Mouse (Mus musculus): ENCODE data around the gene D630003M21Rik. TPM values are rescaled to one million over a fixed set of nuclear protein-coding genes. Genes with fewer than 3 reads are reported as not detected.

The D630003M21Rik gene
- polyA plus RNA-seq, 1 experiment from 2014 or later: 2.4 TPM

- no peak overlapping the region for H3K9ac ChIP-seq (replicated peaks)
- H3K4me1 ChIP-seq (replicated peaks): peaks cover 9% of the 10 kb centered on the region
- ATAC-seq: no peak
- WGBS: 82% methylated on average over 5 of the region's 5 CpGs
- no peak overlapping the region for H3K4me3 ChIP-seq (replicated peaks)
- no peaks in the 10 kb centered on the region for H3K36me3 ChIP-seq
- 0 out of 2 replicates have a peak, but pooled peaks cover 3% of the 10 kb centered on the region for H3K27me3 ChIP-seq
- no peak overlapping the region for H3K27ac ChIP-seq
- no peak overlapping the region for H3K4me2 ChIP-seq (replicated peaks)
- no peaks in the 10 kb centered on the region for H3K9me3 ChIP-seq
Measured at GRCm38 (mm10) chr2:158253806-158254205, 24.8 kb upstream of the D630003M21Rik start.

GRCm38 (mm10) chr2:158250558-158250957 lies 21.5 kb upstream of the D630003M21Rik start:
- no peaks in the 10 kb centered on the region for H3K4me1 ChIP-seq (replicated peaks)
- H3K9me3 ChIP-seq: no peaks in the 10 kb centered on the region
- no peak for ATAC-seq
- no peaks in the 10 kb centered on the region for H3K27me3 ChIP-seq
- no peak overlapping the region for H3K27ac ChIP-seq
- H3K4me3 ChIP-seq (replicated peaks): no peak overlapping the region
- no peak overlapping the region for H3K4me2 ChIP-seq (replicated peaks)
- H3K9ac ChIP-seq (replicated peaks): no peak overlapping the region
- no peaks in the 10 kb centered on the region for H3K36me3 ChIP-seq
- 84% methylated on average over 4 of the region's 4 CpGs for WGBS

DNA sequence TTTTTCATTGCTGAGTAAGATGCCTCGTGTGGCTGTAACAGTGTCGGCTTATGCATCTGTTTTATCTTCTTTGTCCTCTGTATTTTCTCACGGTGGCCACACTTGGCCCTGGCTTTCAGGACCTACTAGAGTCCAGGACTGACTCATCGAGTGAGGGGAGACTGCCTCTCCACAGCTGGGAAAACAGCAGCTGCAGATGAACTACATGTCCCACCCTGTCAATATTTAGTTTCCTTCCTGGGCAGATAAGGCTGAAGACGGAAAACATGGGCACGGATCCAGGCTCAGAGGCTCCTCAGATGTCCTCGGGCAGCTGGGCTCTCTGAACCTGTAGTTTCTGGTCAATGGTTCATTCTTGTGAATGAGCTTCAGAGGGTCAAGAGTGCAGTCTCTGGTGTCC lies 19.3 kb upstream of the D630003M21Rik start:
- Histone ChIP-seq H3K27ac (no peak overlapping the region), H3K4me1 (replicated peaks) (no peaks in the 10 kb centered on the region), H3K36me3 (no peaks in the 10 kb centered on the region), H3K4me2 (replicated peaks) (no peak overlapping the region), H3K4me3 (replicated peaks) (no peak overlapping the region), H3K9ac (replicated peaks) (no peak overlapping the region), H3K27me3 (no peaks in the 10 kb centered on the region), H3K9me3 (no peaks in the 10 kb centered on the region)
- WGBS: 88% methylated on average over 7 of the region's 7 CpGs
- ATAC-seq: no peak

DNA sequence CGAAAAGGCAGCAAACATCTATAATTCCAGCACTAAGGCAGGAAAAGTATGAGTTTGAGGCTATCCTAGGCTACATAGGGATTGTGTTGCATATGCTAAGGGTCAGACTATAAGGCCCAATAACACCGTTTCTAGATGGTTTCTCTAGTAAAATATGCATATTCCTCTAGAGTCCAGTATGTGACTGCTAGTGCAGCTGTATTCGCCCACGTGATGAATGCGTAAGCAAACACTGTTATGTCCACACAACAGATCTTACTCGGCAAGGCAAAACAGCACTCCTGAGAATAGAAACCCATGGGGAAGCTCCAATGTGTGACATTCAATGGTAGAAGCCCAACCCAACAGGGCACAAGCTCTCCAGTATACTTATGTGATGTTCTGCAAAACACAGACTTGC lies 18.8 kb upstream of the D630003M21Rik start:
- Histone ChIP-seq H3K9ac (replicated peaks) (no peak overlapping the region), H3K36me3 (no peaks in the 10 kb centered on the region), H3K4me3 (replicated peaks) (no peak overlapping the region), H3K4me1 (replicated peaks) (no peaks in the 10 kb centered on the region), H3K9me3 (no peaks in the 10 kb centered on the region), H3K27me3 (no peaks in the 10 kb centered on the region), H3K4me2 (replicated peaks) (no peak overlapping the region), H3K27ac (no peak overlapping the region)
- 86% methylated on average over 6 of the region's 6 CpGs for WGBS
- ATAC-seq: no peak

DNA sequence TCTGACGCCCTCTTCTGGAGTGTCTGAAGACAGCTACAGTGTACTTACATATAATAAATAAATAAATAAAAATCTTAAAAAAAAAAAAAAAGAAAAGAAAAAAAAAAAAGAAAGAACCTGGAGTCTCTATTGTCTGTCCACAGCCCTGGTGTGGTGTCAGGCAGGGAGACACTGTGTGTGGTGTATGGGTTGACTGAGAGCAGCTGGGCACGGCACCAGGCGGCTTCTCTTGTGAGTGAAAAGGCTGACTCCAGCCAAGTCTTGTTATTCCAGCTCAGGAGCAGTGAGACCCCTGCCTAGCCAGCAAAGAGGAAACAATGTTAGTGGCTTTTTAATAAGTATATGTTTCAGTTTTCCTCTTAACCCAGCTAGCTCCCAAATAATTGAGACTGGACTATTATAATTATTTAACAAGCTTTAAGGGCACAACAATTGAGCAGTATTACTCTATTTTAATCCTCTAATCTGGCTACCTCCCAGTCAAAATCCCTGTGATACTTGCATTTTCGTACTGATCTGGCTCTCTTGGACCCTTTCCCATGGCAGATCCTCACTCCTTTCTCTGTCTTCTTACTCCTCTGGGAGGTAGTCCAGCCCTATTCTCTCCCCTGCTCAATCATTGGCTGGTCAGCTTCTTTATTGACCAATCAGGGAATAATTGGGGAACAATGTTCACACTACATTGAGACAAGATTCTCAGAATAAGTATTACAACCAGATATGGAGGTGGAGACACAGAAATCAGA lies 16.2 kb upstream of the D630003M21Rik start:
- Histone ChIP-seq H3K9ac (replicated peaks) (no peak overlapping the region), H3K4me2 (replicated peaks) (no peak overlapping the region), H3K27ac (no peak overlapping the region), H3K4me1 (replicated peaks) (no peaks in the 10 kb centered on the region), H3K36me3 (no peaks in the 10 kb centered on the region), H3K27me3 (no peaks in the 10 kb centered on the region), H3K4me3 (replicated peaks) (no peak overlapping the region), H3K9me3 (no peaks in the 10 kb centered on the region)
- no peak for ATAC-seq
- WGBS: 62% methylated on average over 4 of the region's 4 CpGs

- H3K4me1 ChIP-seq (replicated peaks): no peaks in the 10 kb centered on the region
- no peak overlapping the region for H3K9ac ChIP-seq (replicated peaks)
- H3K4me2 ChIP-seq (replicated peaks): no peak overlapping the region
- H3K27me3 ChIP-seq: no peaks in the 10 kb centered on the region
- no peak overlapping the region for H3K4me3 ChIP-seq (replicated peaks)
- no peaks in the 10 kb centered on the region for H3K9me3 ChIP-seq
- no peak for ATAC-seq
- H3K36me3 ChIP-seq: no peaks in the 10 kb centered on the region
- H3K27ac ChIP-seq: no peak overlapping the region
- 84% methylated on average over 18 of the region's 18 CpGs for WGBS
Measured at GRCm38 (mm10) chr2:158243129-158243870, 14.3 kb upstream of the D630003M21Rik start.

DNA sequence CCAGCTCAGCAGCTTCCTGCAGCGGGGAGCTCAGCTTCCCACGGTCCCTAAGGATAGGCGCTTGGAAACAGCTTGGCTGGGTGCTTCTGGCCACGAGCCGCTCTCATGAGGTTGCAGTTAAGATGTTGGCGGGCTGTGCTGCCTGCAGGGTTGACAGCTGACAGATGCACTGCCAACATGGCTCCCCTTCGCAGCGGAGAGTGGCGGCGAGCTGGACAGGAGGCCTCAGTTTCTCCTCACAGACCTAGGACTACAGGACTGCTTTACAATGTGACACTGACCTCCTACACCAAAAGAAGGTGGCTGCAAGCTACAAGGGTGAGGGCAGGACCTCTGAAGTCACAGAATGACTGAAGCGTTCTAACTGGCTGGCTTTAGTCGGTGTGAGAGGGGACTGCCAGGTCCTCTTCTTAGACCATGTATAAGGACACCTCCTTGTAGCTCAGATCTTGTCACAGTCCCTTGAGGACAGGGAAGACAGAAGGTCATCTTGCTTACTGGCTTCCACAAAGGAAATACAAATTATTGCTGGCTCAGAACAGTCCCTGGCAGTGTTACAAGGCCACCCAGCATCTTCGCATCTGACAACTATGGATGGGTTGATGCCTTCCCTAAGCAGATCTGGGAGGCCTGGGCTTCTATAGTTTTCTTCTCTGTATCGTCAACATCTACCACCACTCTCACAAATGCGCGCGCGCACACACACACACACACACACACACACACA lies 13.3 kb upstream of the D630003M21Rik start:
- Histone ChIP-seq H3K4me2 (replicated peaks) (no peak overlapping the region), H3K9ac (replicated peaks) (no peak overlapping the region), H3K36me3 (no peaks in the 10 kb centered on the region), H3K4me3 (replicated peaks) (no peak overlapping the region), H3K4me1 (replicated peaks) (no peaks in the 10 kb centered on the region), H3K27ac (no peak overlapping the region), H3K27me3 (no peaks in the 10 kb centered on the region), H3K9me3 (no peaks in the 10 kb centered on the region)
- no peak for ATAC-seq
- WGBS: 91% methylated on average over 18 of the region's 18 CpGs

- Histone ChIP-seq H3K9me3 (no peaks in the 10 kb centered on the region), H3K36me3 (no peaks in the 10 kb centered on the region), H3K4me1 (replicated peaks) (no peaks in the 10 kb centered on the region), H3K27me3 (no peaks in the 10 kb centered on the region), H3K9ac (replicated peaks) (no peak overlapping the region), H3K27ac (no peak overlapping the region), H3K4me2 (replicated peaks) (no peak overlapping the region), H3K4me3 (replicated peaks) (no peak overlapping the region)
- no peak for ATAC-seq
- 45% methylated on average over 5 of the region's 5 CpGs for WGBS
Measured at GRCm38 (mm10) chr2:158241126-158241738, 12.2 kb upstream of the D630003M21Rik start.

GRCm38 (mm10) chr2:158238101-158238500 lies 9.1 kb upstream of the D630003M21Rik start:
- Histone ChIP-seq H3K4me1 (replicated peaks) (no peaks in the 10 kb centered on the region), H3K27ac (no peak overlapping the region), H3K9ac (replicated peaks) (no peak overlapping the region), H3K9me3 (no peaks in the 10 kb centered on the region), H3K4me2 (replicated peaks) (no peak overlapping the region), H3K27me3 (no peaks in the 10 kb centered on the region), H3K4me3 (replicated peaks) (no peak overlapping the region), H3K36me3 (no peaks in the 10 kb centered on the region)
- ATAC-seq: no peak
- WGBS: 91% methylated on average over 5 of the region's 5 CpGs

DNA sequence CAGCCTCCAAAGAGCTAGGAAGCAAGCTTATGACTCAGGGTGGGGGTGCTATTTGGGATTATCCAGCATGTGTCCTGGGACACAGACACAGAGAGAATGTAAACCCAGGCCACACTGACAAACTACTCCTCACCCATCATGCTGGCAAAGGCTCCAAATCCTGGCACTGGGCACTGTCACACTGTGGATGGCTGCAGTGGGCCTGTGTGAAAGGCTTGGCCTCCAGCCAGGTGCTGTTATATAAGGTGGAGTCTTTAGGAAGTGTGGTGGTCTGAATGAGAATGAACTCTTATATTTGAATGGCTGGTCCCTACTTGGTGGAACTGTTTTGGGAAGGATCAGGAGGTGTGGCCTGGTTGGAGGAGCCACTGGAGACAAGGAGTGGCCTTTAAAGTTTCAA lies 7.7 kb upstream of the D630003M21Rik start:
- no peaks in the 10 kb centered on the region for H3K27me3 ChIP-seq
- ATAC-seq: no peak
- no peaks in the 10 kb centered on the region for H3K9me3 ChIP-seq
- no peak overlapping the region for H3K9ac ChIP-seq (replicated peaks)
- 0 out of 2 replicates have a peak, but pooled peaks cover 2% of the 10 kb centered on the region for H3K4me1 ChIP-seq (replicated peaks)
- no peaks in the 10 kb centered on the region for H3K36me3 ChIP-seq
- H3K4me2 ChIP-seq (replicated peaks): no peak overlapping the region
- H3K4me3 ChIP-seq (replicated peaks): no peak overlapping the region
- no peak overlapping the region for H3K27ac ChIP-seq

DNA sequence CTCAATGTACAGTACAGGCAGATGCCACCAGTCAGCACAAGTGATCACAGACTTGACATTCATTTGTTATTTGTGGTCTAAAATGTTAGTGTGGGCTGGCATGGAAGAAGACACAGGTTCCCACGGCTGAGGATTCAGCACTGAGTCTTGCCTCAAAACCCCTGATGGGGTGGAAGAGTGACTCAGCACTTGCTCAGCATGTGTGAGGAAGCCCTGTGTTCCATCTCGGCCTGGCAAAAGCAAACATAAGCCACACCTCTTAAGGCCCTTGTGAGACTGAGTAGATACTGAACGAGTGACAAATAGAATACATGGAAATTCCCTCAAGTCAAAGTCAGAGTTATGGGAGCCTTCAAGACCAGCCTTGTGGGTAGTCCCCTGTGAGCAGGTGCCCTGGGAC lies 4.1 kb upstream of the D630003M21Rik start:
- 82% methylated on average over 3 of the region's 3 CpGs for WGBS

GRCm38 (mm10) chr2:158232414-158232813 lies 3.4 kb upstream of the D630003M21Rik start:
- Histone ChIP-seq H3K27me3 (0 out of 2 replicates have a peak, but pooled peaks cover 3% of the 10 kb centered on the region), H3K27ac (no peak overlapping the region), H3K9ac (replicated peaks) (no peak overlapping the region), H3K4me3 (replicated peaks) (no peak overlapping the region), H3K4me1 (replicated peaks) (peaks cover 26% of the 10 kb centered on the region), H3K36me3 (no peaks in the 10 kb centered on the region), H3K4me2 (replicated peaks) (no peak overlapping the region), H3K9me3 (no peaks in the 10 kb centered on the region)
- ATAC-seq: no peak
- WGBS: 44% methylated on average over 3 of the region's 3 CpGs

More for the DNA sequence above, 4.1 kb upstream of the D630003M21Rik start:
- Histone ChIP-seq H3K9me3 (no peaks in the 10 kb centered on the region), H3K4me3 (replicated peaks) (no peak overlapping the region), H3K36me3 (no peaks in the 10 kb centered on the region), H3K27ac (no peak overlapping the region), H3K9ac (replicated peaks) (no peak overlapping the region), H3K27me3 (0 out of 2 replicates have a peak, but pooled peaks cover 3% of the 10 kb centered on the region), H3K4me2 (replicated peaks) (no peak overlapping the region), H3K4me1 (replicated peaks) (peaks cover 26% of the 10 kb centered on the region)
- ATAC-seq: no peak

All from midbrain, embryonic 13.5 days (tissue).